Mouse (Mus musculus): ENCODE measurements at regions not wholly inside any gene's neighbourhood (a gene's known extent, or its start where the extent isn't known, plus 50 kb on each side); places are given as distances from the start of the nearest gene placed in this dataset.

DNA sequence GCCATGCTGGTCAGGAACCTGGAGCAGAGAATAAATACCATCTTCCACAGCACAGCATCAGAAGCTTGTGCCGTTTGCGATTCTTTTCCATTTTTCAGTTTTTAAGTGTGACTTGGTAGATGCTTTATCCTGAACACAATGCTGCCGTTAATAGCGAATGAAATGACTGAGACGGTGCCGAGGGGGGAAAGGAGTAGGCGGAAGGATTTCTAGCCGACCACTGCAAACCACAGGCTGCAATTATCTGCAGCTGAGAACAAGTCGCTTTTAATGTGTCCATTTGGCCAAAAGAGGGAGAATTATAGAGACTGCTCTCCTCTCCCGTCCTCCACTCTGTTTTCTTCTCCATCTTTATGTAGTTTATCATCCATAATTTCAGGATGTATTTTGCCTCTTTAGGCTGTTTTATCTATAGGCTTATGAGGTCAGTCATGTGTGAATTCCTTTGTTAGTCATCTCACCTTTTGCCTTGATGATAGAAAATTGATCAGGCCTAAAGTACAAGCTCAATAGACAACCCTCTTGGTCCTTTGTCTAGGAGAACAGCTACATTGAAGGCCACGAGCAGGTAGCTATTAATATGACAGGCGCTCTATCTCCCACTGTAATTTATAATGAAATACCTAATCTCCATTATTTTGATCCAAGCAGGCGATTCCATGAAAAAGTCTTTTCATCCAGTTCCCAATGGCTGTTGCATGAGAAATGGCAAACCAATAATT, 114.8 kb upstream of the Dnajc19 start:
- TF ChIP-seq POLR2A (IDR thresholded peaks at IDR 0.05; ENCODE audit: low read depth, low read length) (no peak), CTCF (conservative IDR thresholded peaks at IDR 0.05; ENCODE audit: insufficient read depth, insufficient read length, low read depth, low read length) (no peak)
